Mouse (Mus musculus) testis, adult 2 months (tissue): ENCODE results near the gene Nefh. TPM values are rescaled to one million over a fixed set of nuclear protein-coding genes. Genes with fewer than 3 reads are reported as not detected.

Experiments used
- H3K27ac ChIP-seq: fragments of 200-500 bp; 2 replicates; pipeline ENCODE4 v1.5.1; 2012; ENCODE audit warnings: low read depth, low read length; ENCODE audit not compliant: control insufficient read depth, insufficient read depth
- H3K27me3 ChIP-seq: fragments of 200-500 bp; 2 replicates; pipeline ENCODE4 v1.6.1; 2012; ENCODE audit warnings: mild to moderate bottlenecking, low read length, moderate library complexity; ENCODE audit not compliant: control insufficient read depth, insufficient read depth
- H3K36me3 ChIP-seq: fragments of 200-500 bp; 2 replicates; pipeline ENCODE4 v1.6.1; 2012; ENCODE audit warnings: mild to moderate bottlenecking, low read length; ENCODE audit not compliant: control insufficient read depth, insufficient read depth
- H3K4me1 ChIP-seq: fragments of 200-500 bp; 2 replicates; pipeline ENCODE4 v1.6.1; 2012; ENCODE audit warnings: low read length; ENCODE audit not compliant: control insufficient read depth, insufficient read depth
- H3K4me3 ChIP-seq: fragments of 200-500 bp; 2 replicates; pipeline ENCODE4 v1.5.1; 2012; ENCODE audit warnings: low read depth, mild to moderate bottlenecking, low read length, moderate library complexity, mixed read lengths; ENCODE audit not compliant: control insufficient read depth
- CTCF ChIP-seq: fragments of 200-500 bp; IDR thresholded peaks from 2 replicates; pipeline ENCODE4 v1.5.1; 2012; ENCODE audit warnings: low read depth, mild to moderate bottlenecking, inconsistent platforms, low read length, moderate library complexity; ENCODE audit not compliant: control insufficient read depth, insufficient read depth, insufficient replicate concordance
- POLR2A ChIP-seq: fragments of 200-500 bp; IDR thresholded peaks from 2 replicates; pipeline ENCODE4 v1.6.1; 2012; ENCODE audit warnings: low read depth, mild to moderate bottlenecking, inconsistent platforms, low read length, moderate library complexity; ENCODE audit not compliant: control insufficient read depth
- polyA plus RNA-seq: library from polyadenylated mRNA; depleted of rRNA; stranded (reverse); fragments of >200 nt; gene quantifications from 2 replicates; pipeline ENCODE4 v1.2.3, GENCODE M21; 2012

The Nefh gene
- polyA plus RNA-seq, 1 experiment: 1.0 TPM

- TF ChIP-seq CTCF (no peak), POLR2A (no peak)
- Histone ChIP-seq H3K4me1 (peaks cover 20% of the 10 kb centered on the region), H3K27ac (no peak overlapping the region), H3K27me3 (no peaks in the 10 kb centered on the region), H3K36me3 (no peaks in the 10 kb centered on the region), H3K4me3 (no peak overlapping the region)
Measured at GRCm38 (mm10) chr11:4953401-4953800, 5.5 kb upstream of the Nefh start.

DNA sequence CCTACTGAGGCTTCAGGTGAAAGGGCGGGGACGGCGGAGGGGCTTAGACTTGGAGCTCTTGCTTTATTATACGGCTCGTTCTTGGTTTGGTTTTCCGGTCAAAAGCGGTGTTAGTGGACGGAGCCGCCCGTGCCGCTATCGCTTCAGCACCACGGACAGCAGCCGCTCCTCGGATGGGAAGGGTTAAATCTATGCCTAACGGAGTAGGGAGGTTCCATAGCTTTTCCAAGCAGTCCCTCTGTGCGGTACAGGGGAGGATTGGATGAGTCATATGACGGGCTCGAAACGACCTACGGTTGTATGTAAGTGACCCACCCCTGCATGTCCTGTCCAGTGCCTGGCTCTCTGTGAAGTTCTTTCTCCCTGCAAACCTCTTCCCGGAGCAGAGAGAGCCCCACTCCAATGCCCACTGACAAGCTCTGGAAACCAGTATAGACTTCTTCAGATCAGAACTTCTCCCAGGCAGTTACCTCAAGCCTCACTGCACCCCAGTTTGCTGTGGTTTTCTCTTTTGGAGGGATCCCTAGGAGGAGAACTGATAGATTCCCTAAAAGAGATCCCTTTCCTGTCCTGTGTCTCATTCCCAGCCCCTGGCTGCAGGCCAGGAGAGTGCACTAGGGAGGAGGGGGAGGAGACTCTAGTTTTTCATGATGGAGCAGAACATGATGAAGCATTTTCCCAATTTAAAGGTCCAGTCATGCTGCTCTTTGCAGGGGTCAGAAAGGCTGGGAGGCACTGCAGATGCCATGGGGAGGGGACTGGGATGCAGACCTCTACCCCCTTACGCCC is 1.6 kb upstream of the Nefh start:
- no peak for TF ChIP-seq CTCF
- no peak for TF ChIP-seq POLR2A
- no peaks in the 10 kb centered on the region for H3K27me3 ChIP-seq
- H3K4me1 ChIP-seq: peaks cover 23% of the 10 kb centered on the region
- no peak overlapping the region for H3K4me3 ChIP-seq
- H3K27ac ChIP-seq: no peak overlapping the region
- no peaks in the 10 kb centered on the region for H3K36me3 ChIP-seq

GRCm38 (mm10) chr11:4948792-4949191 is 928 bp upstream of the Nefh start:
- H3K27me3 ChIP-seq: no peaks in the 10 kb centered on the region

GRCm38 (mm10) chr11:4946947-4947812 is 684 bp downstream of the Nefh start:
- Histone ChIP-seq H3K27me3 (no peaks in the 10 kb centered on the region), H3K4me1 (peaks cover 23% of the 10 kb centered on the region), H3K27ac (no peak overlapping the region), H3K4me3 (peak overlapping the region; percentile 56), H3K36me3 (no peaks in the 10 kb centered on the region)
- TF ChIP-seq CTCF: no peak
- TF ChIP-seq POLR2A: peak; percentile 35; the same call in 1 of the 2 replicates

More at GRCm38 (mm10) chr11:4948792-4949191, 928 bp upstream of the Nefh start:
- H3K4me3 ChIP-seq: no peak overlapping the region
- no peak overlapping the region for H3K27ac ChIP-seq
- no peak for TF ChIP-seq POLR2A
- no peak for TF ChIP-seq CTCF
- H3K36me3 ChIP-seq: no peaks in the 10 kb centered on the region
- H3K4me1 ChIP-seq: peaks cover 23% of the 10 kb centered on the region

DNA sequence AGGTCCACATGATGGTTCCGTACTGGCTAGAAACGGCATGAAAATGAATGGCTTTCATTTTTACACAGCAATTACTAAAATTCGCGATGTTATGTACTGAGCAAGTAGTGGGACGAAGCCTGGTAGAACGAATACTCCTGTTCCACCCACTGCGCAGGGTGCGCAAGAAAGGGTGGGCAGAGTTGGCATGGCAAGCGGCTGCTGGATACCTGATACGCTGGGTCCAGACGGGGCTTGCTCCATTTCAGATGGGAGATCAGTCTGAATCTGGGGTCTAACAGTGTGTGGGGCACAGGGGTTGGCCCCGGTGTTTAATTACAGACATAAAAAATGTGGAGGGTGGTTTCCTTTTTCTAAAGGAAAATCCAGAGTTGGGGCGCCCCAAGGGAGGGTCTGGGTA is 1.3 kb downstream of the Nefh start:
- H3K27me3 ChIP-seq: no peaks in the 10 kb centered on the region
- H3K4me1 ChIP-seq: peaks cover 23% of the 10 kb centered on the region
- no peaks in the 10 kb centered on the region for H3K36me3 ChIP-seq
- no peak overlapping the region for H3K27ac ChIP-seq
- peak overlapping the region; percentile 56 for H3K4me3 ChIP-seq
- TF ChIP-seq POLR2A (no peak), CTCF (no peak)

GRCm38 (mm10) chr11:4936243-4936642 is 11.6 kb downstream of the Nefh start:
- Histone ChIP-seq H3K27ac (no peak overlapping the region), H3K4me1 (no peaks in the 10 kb centered on the region), H3K27me3 (no peaks in the 10 kb centered on the region), H3K36me3 (no peaks in the 10 kb centered on the region), H3K4me3 (no peak overlapping the region)
- no peak for TF ChIP-seq CTCF

DNA sequence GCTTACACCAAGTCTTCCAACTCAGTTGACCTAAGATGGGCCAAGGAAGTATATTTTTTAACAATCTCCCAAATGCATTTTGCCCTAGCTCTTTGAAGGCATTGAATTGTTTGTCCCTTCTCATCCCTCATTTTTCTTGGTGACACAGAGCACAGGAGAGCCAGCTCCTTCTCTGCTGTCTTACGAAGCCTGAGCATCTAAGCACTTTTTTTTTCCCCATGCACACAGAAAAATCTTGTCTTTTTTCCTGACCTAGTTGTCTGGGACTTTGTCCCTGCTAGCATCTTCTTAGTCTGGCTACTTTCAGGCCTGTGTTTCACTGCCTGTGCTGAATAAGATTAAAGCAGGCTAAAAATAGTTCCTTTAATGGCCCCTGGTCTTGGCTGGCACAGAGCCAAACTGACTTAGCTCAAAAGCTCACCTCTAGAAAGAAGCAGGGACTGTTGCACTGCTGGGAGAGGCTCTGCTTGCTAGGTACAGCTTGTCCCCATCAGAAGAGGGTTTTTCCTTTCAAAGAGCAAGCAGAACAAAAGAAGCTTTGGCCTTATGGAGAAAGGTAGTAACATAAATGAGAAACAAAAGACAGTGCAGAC is 16.8 kb downstream of the Nefh start:
- H3K36me3 ChIP-seq: no peaks in the 10 kb centered on the region
- TF ChIP-seq POLR2A (no peak), CTCF (no peak)
- H3K27me3 ChIP-seq: no peaks in the 10 kb centered on the region
- no peaks in the 10 kb centered on the region for H3K4me1 ChIP-seq
- H3K4me3 ChIP-seq: no peak overlapping the region
- H3K27ac ChIP-seq: no peak overlapping the region

GRCm38 (mm10) chr11:4927224-4927623 is 20.6 kb downstream of the Nefh start:
- H3K27me3 ChIP-seq: no peaks in the 10 kb centered on the region
- no peak overlapping the region for H3K27ac ChIP-seq
- TF ChIP-seq CTCF (no peak), POLR2A (no peak)
- H3K4me3 ChIP-seq: no peak overlapping the region
- no peaks in the 10 kb centered on the region; the same call in none of the 2 replicates for H3K36me3 ChIP-seq
- no peaks in the 10 kb centered on the region for H3K4me1 ChIP-seq
